Mouse (Mus musculus) liver, adult 2 months (tissue): ENCODE measurements at regions not wholly inside any gene's neighbourhood (a gene's known extent, or its start where the extent isn't known, plus 50 kb on each side); places are given as distances from the start of the nearest gene placed in this dataset.

ENCODE experiments used
- CTCF ChIP-seq: fragments of 200-500 bp; IDR thresholded peaks from 2 replicates; pipeline ENCODE4 v1.5.1; 2011; ENCODE audit warnings: low read depth, low read length, control low read depth
- POLR2A ChIP-seq: fragments of 200-500 bp; IDR thresholded peaks from 2 replicates; pipeline ENCODE4 v1.6.1; 2011; ENCODE audit warnings: low read length, control low read depth; ENCODE audit not compliant: insufficient read depth; ENCODE audit errors: extremely low read depth

DNA sequence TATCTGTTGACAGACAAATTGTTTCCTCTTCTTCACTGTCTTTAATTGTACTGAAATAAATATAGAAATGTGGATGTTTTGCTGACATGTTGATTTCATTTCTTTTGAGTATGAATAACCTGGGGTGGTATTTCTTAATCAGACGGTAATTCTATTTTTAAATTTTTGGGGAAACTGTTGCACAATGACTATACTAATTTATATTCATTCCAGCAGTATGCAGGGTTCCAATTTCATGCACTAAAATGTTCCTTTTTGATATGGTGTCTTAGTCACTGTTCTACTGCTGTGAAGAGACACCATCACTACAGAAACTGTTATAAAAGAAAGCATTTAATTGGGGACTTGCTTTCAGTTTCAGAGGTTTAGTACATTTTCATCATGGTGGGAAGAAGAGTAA lies 119.2 kb upstream of the Paip1 start:
- no peak for TF ChIP-seq CTCF
- no peak for TF ChIP-seq POLR2A
